Mouse (Mus musculus) heart, adult 2 months (tissue): Measurements from ENCODE around the gene Sycn. TPM values are rescaled to one million over a fixed set of nuclear protein-coding genes. Genes with fewer than 3 reads are reported as not detected.
"Not testable (repeated sequence)": the region's sequence is repeated elsewhere in the genome, so short reads cannot be mapped to it uniquely, and the experiment has no call there.

ENCODE experiments used
- DNase-seq, 2 experiments: peaks; one replicate each; pipeline ENCODE4 v3.0.0; 2021
- H3K27ac ChIP-seq: fragments of 200-600 bp; 2 replicates; pipeline ENCODE4 v1.8.1; 2022
- H3K27me3 ChIP-seq: fragments of 200-500 bp; 2 replicates; pipeline ENCODE4 v1.6.1; 2012; ENCODE audit warnings: mild to moderate bottlenecking, low read length, inconsistent platforms, mixed read lengths; ENCODE audit not compliant: control insufficient read depth, insufficient read depth
- H3K36me3 ChIP-seq: fragments of 200-500 bp; 2 replicates; pipeline ENCODE4 v1.6.1; 2012; ENCODE audit warnings: low read length, inconsistent platforms; ENCODE audit not compliant: control insufficient read depth, insufficient read depth
- H3K4me1 ChIP-seq: fragments of 200-500 bp; 2 replicates; pipeline ENCODE4 v1.6.1; 2011; ENCODE audit warnings: low read length; ENCODE audit not compliant: control insufficient read depth, insufficient read depth
- H3K4me3 ChIP-seq: fragments of 200-600 bp; 2 replicates; pipeline ENCODE4 v1.8.1; 2022
- H3K79me2 ChIP-seq: fragments of 200-500 bp; replicated peaks from 2 replicates; pipeline ENCODE4 v1.6.1; 2012; ENCODE audit warnings: mild to moderate bottlenecking, inconsistent platforms, low read length, moderate library complexity, mixed read lengths; ENCODE audit not compliant: control insufficient read depth, insufficient read depth
- H3K9ac ChIP-seq: fragments of 200-500 bp; 2 replicates; pipeline ENCODE4 v1.6.1; 2012; ENCODE audit warnings: low read depth, mild to moderate bottlenecking, control low read depth, inconsistent platforms, low read length, mixed read lengths
- CTCF ChIP-seq: fragments of 200-600 bp; IDR thresholded peaks from 2 replicates; pipeline ENCODE4 v1.8.1; 2022; ENCODE audit warnings: antibody characterized with exemption, mild to moderate bottlenecking, moderate library complexity
- EP300 ChIP-seq: fragments of 200-500 bp; IDR thresholded peaks from 2 replicates; pipeline ENCODE4 v1.6.1; 2011; ENCODE audit warnings: low read depth, low read length, control low read depth; ENCODE audit not compliant: insufficient read depth
- POLR2A ChIP-seq: fragments of 200-500 bp; IDR thresholded peaks from 2 replicates; pipeline ENCODE4 v1.6.1; 2011; ENCODE audit warnings: mild to moderate bottlenecking, low read depth, low read length, control low read depth; ENCODE audit not compliant: insufficient read depth
- WGBS: fragments of 180-500 bp; shearing (Covaris S2); methylation state at CpG from one replicate; pipeline ENCODE4 v1.1.7; 2018; 5-methylcytosine and 5-hydroxymethylcytosine counted together
- intact Hi-C: fragments of 180-260 bp; cut with DNase I; formaldehyde crosslinking; loops from one replicate; pipeline ENCODE4 v1.15.1; 2025
- long read RNA-seq: library from polyadenylated mRNA; stranded (forward); transcript quantifications from one replicate; pipeline ENCODE4 v2.0.0, GENCODE M21; 2021
- polyA plus RNA-seq: library from polyadenylated mRNA; depleted of rRNA; stranded (reverse); fragments of >200 nt; gene quantifications from 2 replicates; pipeline ENCODE4 v1.2.3, GENCODE M21; 2012; rRNA removed
- total RNA-seq, 2 experiments: library from RNA; stranded (reverse); gene quantifications; 2 replicates each; pipeline ENCODE4 v1.2.3; 2021

Gene Sycn
- total RNA-seq (not detected), polyA plus RNA-seq (not detected in 2 replicates)
- long read RNA-seq = 0 reads

- 59% methylated on average over 4 of the region's 4 CpGs for WGBS
- no peak for TF ChIP-seq CTCF
- TF ChIP-seq POLR2A = no peak
- TF ChIP-seq EP300 = no peak
- DNase-seq = no peak
- Histone ChIP-seq H3K36me3 (no peaks in the 10 kb centered on the region), H3K27ac (no peak within 1 kb of the TSS), H3K4me1 (peaks cover 2% of the 10 kb centered on the region; the same call in 1 of the 2 replicates), H3K79me2 (no peaks in the 10 kb centered on the region), H3K9ac (no peak within 1 kb of the TSS), H3K4me3 (no peak within 1 kb of the TSS), H3K27me3 (peaks cover 5% of the 10 kb centered on the region; the same call in 1 of the 2 replicates)
- intact Hi-C loops = no loop called here
Observed at GRCm38 (mm10) chr7:28540526-28540925, at the start of gene Sycn. TSS of gene Sycn (plus strand) at chr7:28540885.

GRCm38 (mm10) chr7:28490903-28491302 is 49.8 kb upstream of the Sycn start:
- H3K79me2 ChIP-seq = no peaks in the 10 kb centered on the region
- intact Hi-C loops = loop anchor here (1.0 kb wide), 1 partner anchor 110 kb away; no protein-coding TSS in a partner anchor
- WGBS = 32% methylated on average over 14 of the region's 14 CpGs

GRCm38 (mm10) chr7:28492310-28492709 is 48.4 kb upstream of the Sycn start:
- Histone ChIP-seq H3K27ac (no peak overlapping the region), H3K27me3 (no peaks in the 10 kb centered on the region), H3K9ac (no peak overlapping the region), H3K4me3 (no peak overlapping the region), H3K79me2 (no peaks in the 10 kb centered on the region), H3K4me1 (no peaks in the 10 kb centered on the region), H3K36me3 (no peaks in the 10 kb centered on the region)
- TF ChIP-seq EP300 = no peak
- no peak for DNase-seq
- 87% methylated on average over 8 of the region's 8 CpGs for WGBS
- intact Hi-C loops = no loop called here

More at GRCm38 (mm10) chr7:28490903-28491302, 49.8 kb upstream of the Sycn start:
- Histone ChIP-seq H3K4me3 (no peak overlapping the region), H3K9ac (no peak overlapping the region), H3K4me1 (no peaks in the 10 kb centered on the region), H3K36me3 (no peaks in the 10 kb centered on the region), H3K27me3 (no peaks in the 10 kb centered on the region), H3K27ac (no peak overlapping the region)
- TF ChIP-seq POLR2A = no peak
- TF ChIP-seq EP300 = no peak
- no peak for TF ChIP-seq CTCF
- no peak for DNase-seq

DNA sequence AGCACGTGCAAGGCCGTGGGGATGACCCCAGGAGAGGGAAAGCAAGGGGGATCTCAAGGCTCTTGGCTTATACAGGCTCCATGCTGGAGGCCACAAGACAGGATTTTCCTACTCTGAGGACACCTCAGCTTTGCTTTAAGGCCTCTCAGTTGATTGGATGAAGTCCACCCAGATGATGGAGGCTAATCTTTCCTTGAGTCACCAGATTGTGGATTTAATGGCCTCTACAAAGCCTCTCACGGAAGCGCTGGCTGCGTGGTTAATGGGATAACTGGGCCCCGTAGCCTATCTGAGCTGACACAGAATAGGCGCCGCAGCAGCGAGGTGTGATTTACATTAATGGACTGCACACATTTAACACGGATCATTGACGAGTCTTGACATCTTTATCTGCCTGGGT is 45.3 kb upstream of the Sycn start:
- Histone ChIP-seq H3K79me2 (no peaks in the 10 kb centered on the region), H3K4me1 (no peaks in the 10 kb centered on the region), H3K4me3 (no peak overlapping the region), H3K27ac (no peak overlapping the region), H3K9ac (no peak overlapping the region), H3K36me3 (no peaks in the 10 kb centered on the region), H3K27me3 (no peaks in the 10 kb centered on the region)
- 74% methylated on average over 11 of the region's 11 CpGs for WGBS
- DNase-seq = no peak
- intact Hi-C loops = no loop called here
- no peak for TF ChIP-seq POLR2A
- TF ChIP-seq CTCF = no peak
- TF ChIP-seq EP300 = no peak

- 6% methylated on average over 5 of the region's 5 CpGs for WGBS
- intact Hi-C loops = no loop called here
- Histone ChIP-seq H3K79me2 (no peaks in the 10 kb centered on the region), H3K4me1 (no peaks in the 10 kb centered on the region), H3K4me3 (no peak overlapping the region), H3K27ac (no peak overlapping the region), H3K36me3 (no peaks in the 10 kb centered on the region), H3K27me3 (no peaks in the 10 kb centered on the region), H3K9ac (no peak overlapping the region)
- TF ChIP-seq POLR2A = no peak
- no peak for TF ChIP-seq EP300
- no peak for TF ChIP-seq CTCF
- no peak for DNase-seq
Observed at GRCm38 (mm10) chr7:28505585-28505984, 35.1 kb upstream of the Sycn start.

- DNase-seq, H3K4me3 ChIP-seq, H3K9ac ChIP-seq, H3K27ac ChIP-seq, H3K36me3 ChIP-seq, intact Hi-C loops, H3K4me1 ChIP-seq, H3K79me2 ChIP-seq, H3K27me3 ChIP-seq: not testable (repeated sequence)
- WGBS = 72% methylated on average over 2 of the region's 2 CpGs
Observed at GRCm38 (mm10) chr7:28509121-28509520, 31.6 kb upstream of the Sycn start.

DNA sequence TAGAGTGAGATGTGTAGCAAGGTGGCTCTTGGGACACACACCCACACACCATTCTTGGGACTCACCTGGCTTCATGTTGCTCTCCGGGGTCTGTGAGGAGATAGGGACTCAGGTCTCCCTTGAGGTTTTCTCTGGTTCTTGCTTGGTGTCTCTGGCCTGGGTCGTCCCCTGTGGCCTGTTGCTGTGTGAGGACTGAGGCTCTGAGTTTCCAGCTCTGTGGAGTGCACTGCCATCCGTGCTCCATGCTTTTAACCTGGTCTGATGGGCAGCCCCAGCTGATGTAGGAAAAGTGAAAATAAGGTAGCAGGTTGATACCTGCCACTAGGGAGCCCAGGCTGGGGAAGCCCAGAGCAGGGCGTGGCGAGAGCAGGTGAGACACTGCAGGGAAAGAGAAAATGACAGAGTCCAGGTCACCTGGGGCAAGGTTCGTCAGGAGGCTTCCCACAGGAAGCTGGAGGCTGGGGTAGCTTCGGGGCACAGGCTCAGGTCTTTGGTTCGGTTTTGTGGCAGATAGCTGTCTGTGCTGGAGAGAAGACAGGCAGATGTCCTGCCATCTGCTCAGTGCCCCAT is 30.2 kb upstream of the Sycn start, which contains the start of gene Ifnl2:
Ifnl2 (minus strand) TSS at position 51 of the 570 bp plus-strand sequence.
- H3K27ac ChIP-seq, H3K9ac ChIP-seq, H3K36me3 ChIP-seq, intact Hi-C loops, DNase-seq, H3K79me2 ChIP-seq, H3K4me3 ChIP-seq, H3K4me1 ChIP-seq, H3K27me3 ChIP-seq: not testable (repeated sequence)
- WGBS = 52% methylated on average over 8 of the region's 8 CpGs
